ENCODE assay signal across 24 mouse cellular contexts in the genomic region with DNA sequence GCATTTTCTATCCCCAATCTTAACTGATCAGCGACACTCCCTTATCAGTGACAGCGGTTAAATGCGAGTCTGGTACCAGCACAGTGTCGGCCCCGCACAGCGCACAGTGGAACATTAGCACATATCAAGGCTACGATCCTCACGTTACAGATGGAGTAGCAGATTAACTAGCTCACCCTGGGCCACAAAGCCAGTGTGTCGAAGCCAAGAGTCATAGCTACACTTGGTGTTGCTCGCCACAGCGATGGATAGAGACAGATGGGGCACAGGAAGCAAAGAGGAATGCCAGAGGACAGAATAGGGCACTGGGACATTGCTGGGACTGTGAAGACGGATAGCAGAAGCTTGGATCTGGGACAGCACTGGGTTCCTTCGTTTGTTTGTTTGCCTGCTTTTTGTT. TPM values are rescaled to one million over a fixed set of nuclear protein-coding genes. Genes with fewer than 3 reads are reported as not detected.
A peak's percentile ranks its signal among the peaks of the same experiment; 100 is the strongest.
DNase-seq lines count a peak whose midpoint lies in the region; ATAC-seq lines count a peak whose summit lies in the region.
"Had no signal": no experiment of that assay in that cellular context is flagged by ENCODE, and none has a peak within 500 bp of the region (broad histone marks: within the 10 kb centered on the region; RNA-seq: fewer than 3 reads in every experiment).

No protein-coding gene starts in this region.

- 45% methylated on average over 13 of the region's 13 CpGs for WGBS in lung, embryonic 15.5 days
- 78% methylated on average over 13 of the region's 13 CpGs for WGBS in intestine, embryonic 16.5 days

- no peak overlapping the region for H3K4me2 ChIP-seq in lung, embryonic 15.5 days
- H3K4me2 ChIP-seq in intestine, embryonic 16.5 days (ENCODE audit: low read depth, low read length), result no peak overlapping the region
- H3K4me2 ChIP-seq: embryonic facial prominence, embryonic 12.5 days; heart, embryonic 12.5 days; hindbrain, embryonic 13.5 days; intestine, embryonic 15.5 days; kidney, embryonic 15.5 days; liver, embryonic 13.5 days; stomach, embryonic 15.5 days had no signal

- no peak for ATAC-seq in lung, embryonic 15.5 days (ENCODE audit: borderline replicate concordance, extremely low read depth, low FRiP score, low TSS enrichment)
- peak; percentile 77 for ATAC-seq in cerebellum, adult (ENCODE audit: insufficient number of reproducible peaks, low FRiP score, low TSS enrichment)
- ATAC-seq in intestine, embryonic 16.5 days, result no peak
- ATAC-seq: forebrain, embryonic 16.5 days; midbrain, embryonic 16.5 days had no signal

- H3K27me3 ChIP-seq in lung, embryonic 15.5 days, result no peaks in the 10 kb centered on the region
- no peaks in the 10 kb centered on the region for H3K27me3 ChIP-seq in intestine, embryonic 16.5 days (replicated peaks; ENCODE audit: control insufficient read depth, insufficient read depth, low read length)
- H3K27me3 ChIP-seq: embryonic facial prominence, embryonic 12.5 days; intestine, embryonic 15.5 days; kidney, embryonic 15.5 days; stomach, embryonic 15.5 days had no signal

- no peaks in the 10 kb centered on the region for H3K36me3 ChIP-seq in lung, embryonic 15.5 days
- no peaks in the 10 kb centered on the region for H3K36me3 ChIP-seq in intestine, embryonic 16.5 days (ENCODE audit: control insufficient read depth, insufficient read depth, low read length)
- H3K36me3 ChIP-seq: embryonic facial prominence, embryonic 12.5 days; heart, embryonic 12.5 days; hindbrain, embryonic 13.5 days; intestine, embryonic 15.5 days; kidney, embryonic 15.5 days; liver, embryonic 13.5 days; stomach, embryonic 15.5 days had no signal

- no peak for DNase-seq in lung, postnatal 10 days
- peak; percentile 73 for DNase-seq in cerebellum, adult 8-10 months
- no peak for DNase-seq in frontal cortex, postnatal 10 days (ENCODE audit: low spot score in 2 of 2)
- DNase-seq in spleen, postnatal 10 days (ENCODE audit: low spot score in 2 of 2), result no peak
- DNase-seq: gastrocnemius, adult 2 months; kidney, postnatal 4 days; layer of hippocampus, adult 9-11 months; liver, embryonic 13.5 days; right cerebral cortex, postnatal 25 days; thymus, adult 18-20 months had no signal

- H3K4me1 ChIP-seq in lung, embryonic 15.5 days, result peaks cover 30% of the 10 kb centered on the region
- peaks cover 21% of the 10 kb centered on the region for H3K4me1 ChIP-seq in intestine, embryonic 16.5 days (ENCODE audit: control insufficient read depth, insufficient read depth, low read length)

- no peak overlapping the region for H3K4me3 ChIP-seq in lung, embryonic 15.5 days
- H3K4me3 ChIP-seq in intestine, embryonic 16.5 days (ENCODE audit: low read length), result no peak overlapping the region
- H3K4me3 ChIP-seq: embryonic facial prominence, embryonic 12.5 days; erythroblast, embryonic 14.5 days; gastrocnemius, adult 2 months; heart, embryonic 12.5 days; hindbrain, embryonic 13.5 days; intestine, embryonic 15.5 days; kidney, embryonic 15.5 days; left cerebral cortex, adult 2 months; liver, embryonic 13.5 days; megakaryocyte, embryonic 14.5 days; stomach, embryonic 15.5 days had no signal

- no peak overlapping the region for H3K9ac ChIP-seq in lung, embryonic 15.5 days
- no peak overlapping the region for H3K9ac ChIP-seq in intestine, embryonic 16.5 days (ENCODE audit: low read depth, low read length)
- H3K9ac ChIP-seq: embryonic facial prominence, embryonic 12.5 days; heart, embryonic 12.5 days; hindbrain, embryonic 13.5 days; intestine, embryonic 15.5 days; kidney, embryonic 15.5 days; liver, embryonic 13.5 days; stomach, embryonic 15.5 days had no signal

- H3K9me3 ChIP-seq in lung, embryonic 15.5 days, result no peaks in the 10 kb centered on the region
- no peaks in the 10 kb centered on the region for H3K9me3 ChIP-seq in intestine, embryonic 16.5 days (ENCODE audit: control insufficient read depth, low read length)
- H3K9me3 ChIP-seq: embryonic facial prominence, embryonic 12.5 days; heart, embryonic 12.5 days; hindbrain, embryonic 13.5 days; intestine, embryonic 15.5 days; kidney, embryonic 15.5 days; liver, embryonic 13.5 days; megakaryocyte, embryonic 14.5 days; stomach, embryonic 15.5 days had no signal

- peak overlapping the region; percentile 91 for H3K27ac ChIP-seq in lung, embryonic 15.5 days
- no peak overlapping the region for H3K27ac ChIP-seq in intestine, embryonic 16.5 days (ENCODE audit: low read length)
- H3K27ac ChIP-seq: embryonic facial prominence, embryonic 12.5 days; gastrocnemius, adult 2 months; hindbrain, embryonic 13.5 days; intestine, embryonic 15.5 days; kidney, embryonic 15.5 days; left cerebral cortex, adult 2 months; liver, embryonic 13.5 days; stomach, embryonic 15.5 days had no signal

RNA-seq across cellular contexts. Expression of a gene that starts 34.3 kb away (rescaled TPM):
- polyA plus RNA-seq in lung, embryonic 15.5 days (2015; fragmentation: Nextera tagmentation; extraction: Ambion mirVana), result 130 and 136 TPM in 2 replicates
- polyA plus RNA-seq in intestine, embryonic 16.5 days (2015; fragmentation: Nextera tagmentation; extraction: Ambion mirVana), result 142 and 150 TPM in 2 replicates

RNA-seq across cellular contexts. Expression of a gene that starts 34.4 kb away (rescaled TPM):
- 150 and 162 TPM in 2 replicates for polyA plus RNA-seq in lung, embryonic 15.5 days (2015; fragmentation: Nextera tagmentation; extraction: Ambion mirVana)
- 88.4 and 93.4 TPM in 2 replicates for polyA plus RNA-seq in intestine, embryonic 16.5 days (2015; fragmentation: Nextera tagmentation; extraction: Ambion mirVana)
